Mouse (Mus musculus) liver, postnatal 0 days (tissue): Measurements from ENCODE around the gene Asb6.

Experiments
- CTCF ChIP-seq: sonication (generic); IDR thresholded peaks from 2 replicates; pipeline ENCODE4 v1.5.1; 2016; ENCODE audit warnings: antibody characterized with exemption, low read depth
- EP300 ChIP-seq: IDR thresholded peaks from 2 replicates; pipeline ENCODE4 v1.6.1; 2016; ENCODE audit warnings: antibody characterized with exemption, low read depth, mild to moderate bottlenecking

DNA sequence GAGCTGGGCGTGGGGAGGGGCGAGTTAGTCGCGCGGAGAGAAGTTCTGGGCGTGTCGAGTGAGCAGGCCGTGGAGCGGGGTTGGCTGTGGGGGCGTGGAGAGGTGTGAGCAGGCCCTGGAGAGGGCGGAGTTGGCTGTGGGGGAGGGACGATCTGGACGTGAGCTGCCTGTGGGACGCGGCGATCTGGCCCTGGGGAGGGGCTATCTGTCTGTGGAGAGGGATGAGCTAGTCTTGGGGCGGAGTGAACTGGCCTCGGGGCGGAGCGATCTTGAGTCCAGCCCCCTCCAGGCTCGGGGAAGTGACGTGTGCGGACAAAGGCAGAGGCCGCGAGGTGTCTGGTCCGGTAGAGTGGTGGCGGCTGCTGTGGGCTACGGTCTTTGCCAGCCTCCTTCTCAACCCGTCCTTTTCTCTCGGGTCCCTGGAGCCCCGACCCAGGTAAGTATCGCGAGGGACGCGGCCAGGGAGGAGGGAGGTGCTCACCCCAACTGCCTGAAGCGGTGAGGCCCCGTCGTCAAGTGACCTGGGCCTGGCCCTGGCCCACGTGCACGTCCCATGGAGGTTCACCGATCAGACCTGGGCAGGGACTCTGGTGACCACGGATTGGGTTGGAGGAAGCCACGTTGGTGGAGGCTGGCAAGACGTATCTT lies 22.4 kb downstream of the Asb6 start, which contains the start of gene Ntmt1:
- TF ChIP-seq CTCF (no peak), EP300 (no peak)
